Mouse (Mus musculus) adrenal gland, postnatal 36 days (tissue): ENCODE results near the gene 4932438H23Rik. TPM values are rescaled to one million over a fixed set of nuclear protein-coding genes. Genes with fewer than 3 reads are reported as not detected.

Experiments used
- DNase-seq, 2 experiments: peaks; one replicate each; pipeline ENCODE4 v3.0.0; 2021; ENCODE audit warnings: mixed read lengths in 1 of 2
- total RNA-seq, 2 experiments: library from RNA; stranded (reverse); gene quantifications; 2 replicates each; pipeline ENCODE4 v1.2.3; 2021

Gene 4932438H23Rik
- total RNA-seq, 2 experiments from 2014 or later = not detected

- DNase-seq = no peak
Measured at GRCm38 (mm10) chr16:91057261-91057660, 37.7 kb downstream of the 4932438H23Rik start.

GRCm38 (mm10) chr16:91056043-91056821, 38.7 kb downstream of the 4932438H23Rik start:
- DNase-seq = no peak

GRCm38 (mm10) chr16:91055150-91055549, 39.8 kb downstream of the 4932438H23Rik start:
- DNase-seq = no peak

- DNase-seq = no peak
Measured at GRCm38 (mm10) chr16:91053599-91053998, 41.3 kb downstream of the 4932438H23Rik start.

GRCm38 (mm10) chr16:91045511-91045910, 49.4 kb downstream of the 4932438H23Rik start:
- DNase-seq = peak; percentile 37 to 68

- peak; percentile 99 for DNase-seq
Measured at GRCm38 (mm10) chr16:91044270-91045182, 50.4 kb downstream of the 4932438H23Rik start, which contains the start of gene Paxbp1. Gene Paxbp1, minus strand, starts transcription at chr16:91044543.

- DNase-seq = peak; percentile 51 to 71
Measured at GRCm38 (mm10) chr16:91043461-91044248, 51.3 kb downstream of the 4932438H23Rik start.

- peak; percentile 12 to 27 for DNase-seq
Measured at GRCm38 (mm10) chr16:91042640-91043039, 52.3 kb downstream of the 4932438H23Rik start.

- DNase-seq = no peak
Measured at GRCm38 (mm10) chr16:91035866-91036265, 59.1 kb downstream of the 4932438H23Rik start.

GRCm38 (mm10) chr16:91030751-91031150, 64.2 kb downstream of the 4932438H23Rik start:
- no peak for DNase-seq

- DNase-seq = no peak
Measured at GRCm38 (mm10) chr16:91029901-91030300, 65.0 kb downstream of the 4932438H23Rik start.

GRCm38 (mm10) chr16:91029161-91029743, 65.7 kb downstream of the 4932438H23Rik start:
- no peak for DNase-seq

GRCm38 (mm10) chr16:91026290-91026689, 68.6 kb downstream of the 4932438H23Rik start:
- DNase-seq = no peak

GRCm38 (mm10) chr16:91023384-91023783, 71.5 kb downstream of the 4932438H23Rik start:
- peak in 1 of 2 experiments; percentile 42 for DNase-seq

- DNase-seq = no peak
Measured at GRCm38 (mm10) chr16:91020842-91021483, 74.0 kb downstream of the 4932438H23Rik start.

- no peak for DNase-seq
Measured at GRCm38 (mm10) chr16:91019476-91019875, 75.4 kb downstream of the 4932438H23Rik start.

GRCm38 (mm10) chr16:91015761-91016160, 79.2 kb downstream of the 4932438H23Rik start:
- peak; percentile 29 to 35 for DNase-seq

GRCm38 (mm10) chr16:91011847-91012246, 83.1 kb downstream of the 4932438H23Rik start:
- DNase-seq = no peak

- peak; percentile 95 for DNase-seq
Measured at GRCm38 (mm10) chr16:91011021-91011683, 83.8 kb downstream of the 4932438H23Rik start, which contains the start of gene Synj1. Gene Synj1, minus strand, starts transcription at chr16:91011308.

- no peak for DNase-seq
Measured at GRCm38 (mm10) chr16:91010581-91011020, 84.3 kb downstream of the 4932438H23Rik start.
